Mouse (Mus musculus) limb, embryonic 11.5 days (tissue): Measurements from ENCODE around the gene Pop7. TPM values are rescaled to one million over a fixed set of nuclear protein-coding genes. Genes with fewer than 3 reads are reported as not detected.

Experiments used
- ATAC-seq: fragments of 200-750 bp; cut with Nextera tagmentation; 2 replicates; pipeline ENCODE4 v1.8.0; 2017; ENCODE audit warnings: low read depth; ENCODE audit not compliant: insufficient number of reproducible peaks, low FRiP score, low TSS enrichment
- DNase-seq: peaks from one replicate; pipeline ENCODE4 v3.0.0-alpha.2; 2015; ENCODE audit warnings: low spot score
- H3K27ac ChIP-seq: fragments of 300-500 bp; sonication (generic); replicated peaks from 2 replicates; pipeline ENCODE4 v1.5.1; 2014; ENCODE audit warnings: low read depth, mild to moderate bottlenecking, low read length
- H3K27me3 ChIP-seq: fragments of 300-500 bp; sonication (generic); 2 replicates; pipeline ENCODE4 v1.6.1; 2014; ENCODE audit warnings: mild to moderate bottlenecking, low read length, mixed read lengths; ENCODE audit not compliant: control insufficient read depth, insufficient read depth
- H3K36me3 ChIP-seq: fragments of 300-500 bp; sonication (generic); 2 replicates; pipeline ENCODE4 v1.6.1; 2014; ENCODE audit warnings: mild to moderate bottlenecking, low read length, moderate library complexity, mixed read lengths; ENCODE audit not compliant: control insufficient read depth, insufficient read depth
- H3K4me1 ChIP-seq: fragments of 300-500 bp; sonication (generic); 2 replicates; pipeline ENCODE4 v1.6.1; 2014; ENCODE audit warnings: low read length, mixed read lengths; ENCODE audit not compliant: control insufficient read depth, insufficient read depth
- H3K4me2 ChIP-seq: fragments of 300-500 bp; sonication (generic); 2 replicates; pipeline ENCODE4 v1.6.1; 2014; ENCODE audit warnings: low read depth, mild to moderate bottlenecking, moderate library complexity; ENCODE audit not compliant: severe bottlenecking
- H3K4me3 ChIP-seq: fragments of 300-500 bp; sonication (generic); 2 replicates; pipeline ENCODE4 v1.5.1; 2014; ENCODE audit warnings: low read depth, low read length
- H3K9ac ChIP-seq: fragments of 300-500 bp; sonication (generic); 2 replicates; pipeline ENCODE4 v1.6.1; 2014; ENCODE audit warnings: mild to moderate bottlenecking, low read length
- H3K9me3 ChIP-seq: fragments of 300-500 bp; sonication (generic); 2 replicates; pipeline ENCODE4 v1.6.1; 2016; ENCODE audit warnings: low read length; ENCODE audit not compliant: control insufficient read depth
- WGBS: fragments of 180-500 bp; shearing (Covaris S2); extraction: QIAGEN DNeasy Blood & Tissue Kit; methylation state at CpG from one replicate; pipeline ENCODE4 v1.1.7; 2014; 5-methylcytosine and 5-hydroxymethylcytosine counted together
- polyA plus RNA-seq: library from polyadenylated mRNA; unstranded; fragments of >200 nt; fragmentation: Nextera tagmentation; extraction: Ambion mirVana; gene quantifications from 2 replicates; pipeline ENCODE4 v1.2.1, GENCODE M21; 2014

Pop7 gene
- polyA plus RNA-seq, 1 experiment from 2014 or later, result 59.3 TPM

GRCm38 (mm10) chr5:137513951-137514721 lies 11.8 kb upstream of the Pop7 start:
- H3K27ac ChIP-seq, result no peak overlapping the region
- H3K4me3 ChIP-seq, result no peak overlapping the region
- DNase-seq (no peak), ATAC-seq (no peak)
- no peaks in the 10 kb centered on the region for H3K27me3 ChIP-seq
- 90% methylated on average over 12 of the region's 12 CpGs for WGBS
- peaks cover 20% of the 10 kb centered on the region for H3K4me1 ChIP-seq
- peaks cover 7% of the 10 kb centered on the region; the same call in 1 of the 2 replicates for H3K36me3 ChIP-seq
- no peak overlapping the region for H3K9ac ChIP-seq
- no peaks in the 10 kb centered on the region for H3K9me3 ChIP-seq
- H3K4me2 ChIP-seq, result no peak overlapping the region; the same call in 1 of the 2 replicates

DNA sequence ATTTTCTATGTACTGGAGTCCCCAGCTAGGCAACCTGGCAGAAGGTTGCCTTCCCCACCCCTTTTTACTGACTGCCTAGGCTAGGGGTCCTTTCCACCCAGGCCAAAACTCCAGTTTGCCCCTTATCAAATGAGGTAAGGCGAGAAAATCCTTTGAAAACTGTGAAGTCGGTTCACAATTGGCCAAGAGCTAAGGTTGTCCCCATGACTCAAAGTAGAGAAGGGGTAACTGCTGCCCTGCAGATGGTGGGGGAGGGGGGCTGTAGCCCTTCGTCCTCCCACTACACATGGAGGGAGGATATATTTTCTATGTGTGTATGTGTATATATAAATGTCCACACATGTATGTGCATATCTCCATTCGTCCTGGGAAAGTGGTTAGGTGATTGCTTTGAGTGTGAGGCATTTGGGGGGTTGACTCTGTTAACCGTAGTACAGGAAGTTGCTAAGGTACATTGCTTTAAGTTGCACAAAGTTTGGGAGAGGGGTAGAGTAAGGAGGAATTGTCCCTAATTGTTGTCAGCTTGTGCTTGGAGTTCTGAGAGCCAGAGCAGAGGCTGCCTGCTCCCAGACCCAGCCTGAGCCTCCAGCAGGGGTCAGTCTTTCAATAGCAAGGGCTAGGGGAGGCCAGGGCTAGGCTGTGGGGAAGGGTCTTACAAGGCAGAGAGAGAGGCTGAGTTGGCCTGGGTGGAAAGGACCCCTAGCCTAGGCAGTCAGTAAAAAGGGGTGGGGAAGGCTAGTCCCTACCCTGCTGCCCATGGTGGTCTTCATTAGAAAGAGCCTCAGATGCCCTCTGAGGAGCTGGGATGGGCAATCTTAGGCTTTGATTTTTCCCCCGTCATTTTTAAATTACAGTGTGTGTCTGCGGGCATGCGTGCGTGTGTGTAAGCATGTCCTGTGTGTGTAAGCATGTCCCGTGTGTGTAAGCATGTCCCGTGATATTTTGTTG lies 10.8 kb upstream of the Pop7 start:
- ATAC-seq, result 0 out of 2 replicates have a peak, but pooled peaks have one; percentile 27

DNA sequence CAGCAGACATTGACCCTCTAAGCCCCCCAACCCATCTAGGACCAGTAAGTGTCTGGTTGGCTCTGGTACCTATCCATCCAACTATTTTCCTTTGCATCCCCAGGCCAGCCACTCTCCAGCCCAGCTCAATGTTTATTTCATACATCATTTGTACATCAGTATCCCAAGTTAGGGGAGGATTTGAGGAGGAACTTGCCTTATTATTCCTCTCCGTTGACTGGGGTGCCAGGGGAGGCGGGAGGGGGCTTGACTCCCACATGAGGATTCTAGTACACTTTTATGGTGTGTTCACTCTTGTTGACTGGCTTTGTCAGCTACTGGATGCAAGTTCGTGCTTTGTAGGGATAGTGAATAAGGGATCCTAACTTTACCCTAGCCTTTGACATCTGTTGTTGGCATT lies 9.4 kb upstream of the Pop7 start:
- Histone ChIP-seq H3K4me3 (peak overlapping the region; percentile 98), H3K27ac (no peak overlapping the region; the same call in 1 of the 2 replicates), H3K36me3 (peaks cover 5% of the 10 kb centered on the region; the same call in 1 of the 2 replicates), H3K27me3 (no peaks in the 10 kb centered on the region), H3K9ac (peak overlapping the region; percentile 98), H3K4me2 (peak overlapping the region; percentile 89), H3K4me1 (peaks cover 20% of the 10 kb centered on the region), H3K9me3 (no peaks in the 10 kb centered on the region)
- 70% methylated on average over 3 of the region's 3 CpGs for WGBS
- ATAC-seq (no peak), DNase-seq (no peak)

More for the DNA sequence above, 10.8 kb upstream of the Pop7 start:
- Histone ChIP-seq H3K9me3 (no peaks in the 10 kb centered on the region), H3K4me2 (no peak overlapping the region), H3K9ac (no peak overlapping the region), H3K4me3 (no peak overlapping the region), H3K27me3 (no peaks in the 10 kb centered on the region), H3K4me1 (peaks cover 20% of the 10 kb centered on the region), H3K36me3 (peaks cover 7% of the 10 kb centered on the region; the same call in 1 of the 2 replicates), H3K27ac (no peak overlapping the region)
- 78% methylated on average over 11 of the region's 11 CpGs for WGBS
- DNase-seq, result peak; percentile 77

GRCm38 (mm10) chr5:137510573-137511390 lies 8.5 kb upstream of the Pop7 start:
- 0% methylated on average over 42 of the region's 83 CpGs for WGBS
- peaks cover 20% of the 10 kb centered on the region for H3K4me1 ChIP-seq
- peak; percentile 44 for DNase-seq
- peak overlapping the region; percentile 98 for H3K9ac ChIP-seq
- no peaks in the 10 kb centered on the region for H3K9me3 ChIP-seq
- peak; percentile 44; the same call in 1 of the 2 replicates for ATAC-seq
- H3K27me3 ChIP-seq, result no peaks in the 10 kb centered on the region
- H3K36me3 ChIP-seq, result peaks cover 5% of the 10 kb centered on the region; the same call in 1 of the 2 replicates
- H3K4me3 ChIP-seq, result peak overlapping the region; percentile 98
- H3K4me2 ChIP-seq, result peak overlapping the region; percentile 89
- peak overlapping the region; percentile 76 for H3K27ac ChIP-seq

DNA sequence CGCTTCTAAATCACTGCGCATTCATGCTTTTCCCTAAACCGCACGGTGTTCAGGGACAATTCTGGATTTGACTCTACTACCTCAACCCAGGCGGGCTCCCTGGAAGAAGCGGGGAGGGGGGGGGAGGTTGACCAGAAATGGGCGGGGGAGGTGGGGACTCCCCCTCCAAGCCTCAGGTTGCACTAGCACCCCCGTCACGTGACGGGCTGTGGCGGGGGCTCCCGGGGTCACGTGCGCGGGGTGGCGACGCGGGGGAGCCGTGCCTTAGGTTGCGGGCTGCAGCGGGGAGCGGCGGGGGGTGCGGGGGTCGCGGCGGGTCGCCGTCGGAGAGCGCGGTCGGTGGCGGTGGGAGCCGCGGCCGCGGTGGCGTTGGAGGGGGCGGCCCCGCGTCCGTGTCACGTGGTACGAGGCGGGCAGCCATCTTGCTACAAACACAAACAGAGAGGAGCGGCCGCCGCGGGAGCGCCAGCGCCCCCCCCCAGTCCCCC lies 7.7 kb upstream of the Pop7 start:
- H3K4me1 ChIP-seq, result peaks cover 20% of the 10 kb centered on the region
- peak overlapping the region; percentile 98 for H3K9ac ChIP-seq
- H3K27me3 ChIP-seq, result no peaks in the 10 kb centered on the region
- peak overlapping the region; percentile 89 for H3K4me2 ChIP-seq
- peak overlapping the region; percentile 98 for H3K4me3 ChIP-seq
- H3K27ac ChIP-seq, result peak overlapping the region; percentile 76
- ATAC-seq (peak; percentile 42; the same call in 1 of the 2 replicates), DNase-seq (peak; percentile 84)
- H3K9me3 ChIP-seq, result no peaks in the 10 kb centered on the region
- 3% methylated on average over 31 of the region's 52 CpGs for WGBS
- peaks cover 5% of the 10 kb centered on the region; the same call in 1 of the 2 replicates for H3K36me3 ChIP-seq

DNA sequence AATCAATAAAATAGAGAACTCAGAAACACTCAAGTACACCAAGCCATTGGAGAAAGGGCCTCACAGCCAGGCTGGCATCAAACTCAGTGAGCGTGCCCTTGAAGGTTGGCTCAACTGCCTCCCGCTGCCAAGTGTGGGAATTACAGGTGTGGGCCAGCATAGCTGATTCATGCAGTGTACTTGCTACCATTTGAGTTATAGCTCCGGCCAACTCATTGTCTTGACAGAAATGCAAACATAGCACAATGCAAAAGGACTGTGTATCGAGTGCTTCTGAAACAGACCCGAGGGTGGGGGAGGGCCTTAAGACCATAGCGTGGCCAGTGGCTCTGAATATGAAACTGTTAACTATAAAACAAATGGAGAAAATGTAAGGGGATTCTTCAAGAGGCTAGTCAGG lies 1.7 kb upstream of the Pop7 start:
- H3K27ac ChIP-seq, result no peak overlapping the region
- H3K27me3 ChIP-seq, result no peaks in the 10 kb centered on the region
- H3K4me1 ChIP-seq, result peaks cover 3% of the 10 kb centered on the region; the same call in 1 of the 2 replicates
- no peak overlapping the region for H3K4me3 ChIP-seq
- no peak overlapping the region for H3K9ac ChIP-seq
- H3K4me2 ChIP-seq, result no peak overlapping the region
- no peak for DNase-seq
- 88% methylated on average over 6 of the region's 6 CpGs for WGBS
- no peaks in the 10 kb centered on the region for H3K36me3 ChIP-seq
- ATAC-seq, result no peak
- H3K9me3 ChIP-seq, result no peaks in the 10 kb centered on the region

- no peaks in the 10 kb centered on the region for H3K9me3 ChIP-seq
- H3K27me3 ChIP-seq, result no peaks in the 10 kb centered on the region
- H3K4me3 ChIP-seq, result peak overlapping the region; percentile 54
- peak overlapping the region; percentile 92 for H3K27ac ChIP-seq
- ATAC-seq (peak; percentile 83), DNase-seq (peak; percentile 91)
- WGBS, result 0% methylated on average over 26 of the region's 30 CpGs
- peaks cover 3% of the 10 kb centered on the region; the same call in 1 of the 2 replicates for H3K4me1 ChIP-seq
- H3K4me2 ChIP-seq, result peak overlapping the region; percentile 64
- no peaks in the 10 kb centered on the region for H3K36me3 ChIP-seq
- peak overlapping the region; percentile 78 for H3K9ac ChIP-seq
Observed at GRCm38 (mm10) chr5:137502667-137503110, 371 bp upstream of the Pop7 start.
